Mouse (Mus musculus) forelimb bud, embryonic 11.5 days (tissue): ENCODE measurements around the gene Brd3.
"Not testable (repeated sequence)": the region's sequence is repeated elsewhere in the genome, so short reads cannot be mapped to it uniquely, and the experiment has no call there.

ENCODE experiments used
- DNase-seq: peaks from one replicate; pipeline ENCODE4 v3.0.0-alpha.2; 2012; ENCODE audit warnings: low read depth, low spot score

Gene Brd3

GRCm38 (mm10) chr2:27507562-27507961, at the start of gene Brd3:
Gene Brd3, minus strand, starts transcription at chr2:27507662.
- DNase-seq = no peak

GRCm38 (mm10) chr2:27556921-27557320, 49.5 kb upstream of the Brd3 start:
- DNase-seq = no peak

GRCm38 (mm10) chr2:27554308-27554707, 46.8 kb upstream of the Brd3 start:
- DNase-seq = no peak

- DNase-seq = peak; percentile 82
These were observed 45.3 kb upstream of the Brd3 start for GRCm38 (mm10) chr2:27552620-27553287.

DNA sequence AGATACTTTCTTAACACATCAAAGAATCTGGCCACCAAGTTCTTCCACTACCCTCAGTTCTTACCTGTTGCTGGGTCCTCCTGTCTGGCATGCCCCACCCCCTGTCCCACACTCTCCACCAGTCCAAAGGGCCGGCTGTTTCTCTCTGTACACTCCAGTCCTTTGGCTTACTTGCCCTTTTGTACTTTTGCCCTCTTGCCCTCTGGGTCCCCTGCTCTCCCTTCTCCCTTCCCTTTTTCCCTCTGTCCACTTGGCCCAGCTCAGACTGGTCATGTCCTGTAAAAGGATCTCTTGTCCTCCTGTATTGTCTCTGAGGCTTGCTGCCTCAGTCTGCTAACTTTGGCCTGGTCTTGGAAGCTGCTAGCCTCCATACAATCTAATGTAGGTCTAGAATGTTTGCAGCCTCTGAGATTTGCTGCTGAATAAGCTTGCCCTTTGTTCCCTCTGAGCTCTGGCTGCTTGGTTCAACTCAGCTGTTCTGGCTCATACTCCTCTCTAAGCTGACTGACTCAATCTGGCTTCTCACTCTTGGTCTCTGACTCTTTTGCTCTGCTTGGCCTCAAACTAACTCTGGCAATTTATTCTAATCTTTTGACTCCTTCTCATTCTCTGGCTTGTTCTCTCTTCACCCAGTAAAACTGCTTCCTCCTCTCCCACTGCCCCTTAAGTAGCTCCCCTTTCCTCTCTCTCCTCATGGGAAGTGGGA, 41.4 kb upstream of the Brd3 start:
- DNase-seq = no peak

- no peak for DNase-seq
These were observed 40.5 kb upstream of the Brd3 start for GRCm38 (mm10) chr2:27547986-27548385.

DNA sequence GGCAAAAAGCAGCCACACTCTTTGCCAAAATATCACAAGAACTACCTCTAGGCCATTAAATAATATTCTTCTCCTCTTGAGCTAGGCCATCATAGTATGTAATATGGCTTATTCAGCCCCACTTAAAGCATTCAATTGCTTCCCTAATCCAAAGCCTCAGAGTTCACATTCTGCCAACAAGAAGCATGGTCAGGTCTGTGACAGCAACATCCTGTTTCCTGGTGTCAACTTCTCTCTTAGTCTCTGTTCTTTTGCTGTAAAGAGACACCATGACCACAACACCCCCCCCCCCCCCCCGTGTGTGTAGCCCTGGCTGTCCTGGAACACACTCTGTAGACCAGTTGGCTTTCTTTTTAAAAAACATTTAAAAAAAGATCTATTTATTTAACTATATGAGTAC, 39.9 kb upstream of the Brd3 start:
- no peak for DNase-seq

DNA sequence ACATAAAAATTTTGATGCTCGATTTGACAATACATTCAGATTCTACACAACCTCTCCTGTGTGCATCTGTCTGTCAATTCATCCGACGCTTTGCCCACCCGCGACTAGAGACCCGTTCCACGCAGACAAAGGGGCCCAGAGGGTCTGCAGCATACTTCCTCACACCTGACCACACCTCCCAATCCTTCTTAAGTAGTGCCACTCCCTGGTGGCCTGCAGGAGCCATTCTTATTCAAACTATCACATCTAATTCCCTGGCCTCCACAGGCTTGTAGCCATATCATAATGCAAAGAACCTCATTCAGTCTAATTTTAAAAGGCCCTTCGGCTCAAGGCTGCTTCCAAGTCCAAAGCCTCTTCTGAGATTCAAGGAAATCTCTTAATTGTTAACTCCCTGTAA, 38.6 kb upstream of the Brd3 start:
- not testable (repeated sequence) for DNase-seq

GRCm38 (mm10) chr2:27545517-27545916, 38.1 kb upstream of the Brd3 start:
- DNase-seq = not testable (repeated sequence)

DNA sequence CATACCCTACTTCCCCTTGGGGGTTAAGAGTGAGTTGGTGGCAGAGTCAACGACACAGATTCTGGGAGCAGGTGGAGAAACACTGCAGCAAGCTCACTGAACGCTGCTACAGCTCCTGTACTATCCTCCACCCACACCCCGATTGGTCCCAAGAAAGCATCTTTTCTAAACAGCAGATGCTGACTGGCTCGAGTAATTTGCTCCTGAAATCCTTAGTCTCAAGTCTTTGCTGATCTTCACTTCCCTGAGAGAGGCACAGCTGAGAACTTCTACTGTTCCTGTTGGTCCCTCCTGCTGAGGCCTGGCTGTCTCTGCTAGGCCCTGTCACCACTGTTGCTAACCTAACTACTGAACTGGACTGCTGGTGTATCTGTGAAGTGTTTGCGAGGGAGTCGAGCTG, 37.2 kb upstream of the Brd3 start:
- no peak for DNase-seq

DNA sequence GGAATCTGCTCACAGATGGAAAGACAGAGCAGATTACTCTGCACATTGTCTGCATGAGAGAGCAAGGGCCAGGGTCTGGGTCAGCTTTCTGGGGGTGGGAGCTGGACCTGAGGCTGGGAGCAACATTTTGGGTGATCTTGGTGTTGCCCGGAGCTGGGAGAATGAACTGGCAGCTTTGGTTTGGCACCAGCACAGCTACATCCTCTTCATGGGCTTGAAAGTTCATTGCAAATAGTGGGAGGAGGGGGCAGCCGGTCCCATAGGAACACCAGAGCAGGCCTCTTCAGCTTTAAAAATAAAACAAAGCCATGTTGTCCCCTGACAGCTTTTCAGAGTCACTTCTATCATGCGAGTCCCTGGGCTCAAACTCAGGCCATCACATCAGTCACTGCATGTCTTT, 33.8 kb upstream of the Brd3 start:
- no peak for DNase-seq

DNA sequence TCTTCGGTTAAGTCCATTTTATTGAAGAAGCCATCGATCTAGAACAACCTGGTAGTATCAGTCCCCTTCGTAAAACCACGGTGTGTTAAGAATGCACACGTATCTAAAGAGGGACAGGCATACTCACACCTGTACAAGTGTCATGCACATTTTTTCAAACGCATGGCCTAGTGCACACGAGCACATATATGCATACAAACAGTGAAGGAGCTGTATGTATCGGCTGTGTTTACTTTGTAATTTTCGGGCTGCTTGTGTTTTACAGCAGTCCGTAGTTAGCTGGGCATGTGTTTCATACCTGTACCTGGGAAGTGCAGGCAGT, 33.0 kb upstream of the Brd3 start:
- DNase-seq = no peak

DNA sequence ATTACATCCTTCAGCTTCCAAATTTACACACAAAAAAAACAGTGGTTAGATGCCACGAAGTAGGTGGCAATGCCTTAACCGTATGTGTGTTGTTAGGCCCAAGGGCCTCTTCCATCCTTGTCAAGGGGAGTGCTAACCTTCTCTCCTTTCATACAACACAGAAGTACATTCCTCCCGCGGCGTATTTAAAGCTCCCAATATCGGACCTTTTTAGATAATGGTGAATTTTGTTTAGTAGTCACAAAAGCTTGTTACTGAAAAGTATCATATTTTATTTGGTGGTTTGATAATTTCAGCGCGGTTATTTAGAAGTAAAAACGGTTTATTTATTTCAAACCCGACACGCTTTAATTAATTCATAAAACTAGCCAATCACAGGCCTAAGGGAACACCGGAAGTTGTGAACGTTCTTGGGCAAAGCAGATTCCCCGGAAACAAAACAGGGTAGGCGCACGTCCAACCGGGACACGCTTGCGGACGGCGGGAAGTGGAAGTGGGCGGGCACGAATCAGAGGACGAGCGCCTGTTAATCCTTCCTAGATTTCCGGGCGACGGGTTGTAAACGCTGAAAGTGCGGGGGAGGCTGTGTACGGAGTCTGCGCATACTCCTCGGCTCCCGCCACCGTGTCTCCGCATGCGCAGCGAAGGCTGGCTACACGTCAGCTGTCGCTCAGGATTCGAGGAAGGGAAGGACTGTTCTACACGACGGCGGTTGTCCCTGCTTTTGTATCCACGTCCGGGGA, 32.5 kb upstream of the Brd3 start:
- peak; percentile 98 for DNase-seq

DNA sequence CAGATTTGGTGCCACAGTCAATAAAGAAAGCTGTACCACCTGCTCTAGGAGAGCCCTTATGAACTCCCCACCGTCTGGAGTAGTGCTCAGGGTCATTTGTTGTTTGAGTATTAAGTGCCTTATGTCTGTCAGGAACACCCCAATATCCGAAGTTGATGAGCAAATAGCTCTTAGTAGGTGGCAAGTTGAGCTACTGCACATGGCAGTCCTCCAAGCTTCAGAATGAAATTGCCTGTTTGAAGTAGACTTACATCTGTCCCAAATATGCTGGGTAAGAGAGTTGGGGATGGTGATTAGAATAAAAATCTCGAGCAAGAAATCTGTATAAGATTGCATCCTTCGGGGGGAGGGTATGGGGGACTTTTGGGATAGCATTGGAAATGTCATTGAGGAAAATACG, 31.9 kb upstream of the Brd3 start:
- DNase-seq = peak; percentile 38

GRCm38 (mm10) chr2:27538455-27539330, 31.2 kb upstream of the Brd3 start:
- DNase-seq = not testable (repeated sequence)

DNA sequence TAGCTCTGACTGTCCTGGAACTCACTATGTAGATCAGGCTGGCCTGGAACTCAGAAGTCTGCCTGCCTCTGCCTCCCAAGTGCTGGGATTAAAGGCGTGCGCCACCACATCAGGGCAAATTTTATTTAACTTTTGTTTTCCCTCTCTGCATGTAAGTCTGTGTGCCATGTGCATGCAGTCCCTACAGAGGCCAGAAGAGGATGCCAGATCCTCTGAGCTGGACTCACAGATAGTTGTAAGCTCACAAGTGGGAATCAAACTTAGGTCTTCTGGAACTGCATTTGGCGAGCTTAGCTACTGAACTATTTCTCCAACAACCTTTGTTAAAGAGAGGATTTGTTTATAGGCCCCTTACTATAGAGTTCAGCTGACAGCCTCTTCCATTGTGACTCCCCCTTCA, 10.8 kb upstream of the Brd3 start:
- no peak for DNase-seq

DNA sequence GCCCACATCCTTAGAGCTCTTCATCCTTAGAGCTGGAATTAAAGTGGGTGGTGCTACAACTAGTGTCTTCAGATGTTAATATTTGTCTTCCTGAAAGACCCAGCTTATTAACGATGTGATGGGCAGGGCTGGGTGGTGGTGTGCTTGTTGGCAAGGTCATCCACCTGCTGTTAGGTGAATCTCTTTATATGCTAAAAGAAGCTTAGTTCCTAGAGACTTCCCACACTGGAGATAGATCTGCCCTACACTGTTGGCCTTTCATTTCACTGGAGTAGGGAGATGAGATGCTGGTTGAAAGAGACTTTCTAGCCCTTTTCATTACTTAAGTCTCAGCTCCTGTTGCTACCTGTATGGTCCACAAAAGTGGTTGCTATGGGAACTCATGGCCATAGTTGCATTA, 8.8 kb upstream of the Brd3 start:
- DNase-seq = no peak

DNA sequence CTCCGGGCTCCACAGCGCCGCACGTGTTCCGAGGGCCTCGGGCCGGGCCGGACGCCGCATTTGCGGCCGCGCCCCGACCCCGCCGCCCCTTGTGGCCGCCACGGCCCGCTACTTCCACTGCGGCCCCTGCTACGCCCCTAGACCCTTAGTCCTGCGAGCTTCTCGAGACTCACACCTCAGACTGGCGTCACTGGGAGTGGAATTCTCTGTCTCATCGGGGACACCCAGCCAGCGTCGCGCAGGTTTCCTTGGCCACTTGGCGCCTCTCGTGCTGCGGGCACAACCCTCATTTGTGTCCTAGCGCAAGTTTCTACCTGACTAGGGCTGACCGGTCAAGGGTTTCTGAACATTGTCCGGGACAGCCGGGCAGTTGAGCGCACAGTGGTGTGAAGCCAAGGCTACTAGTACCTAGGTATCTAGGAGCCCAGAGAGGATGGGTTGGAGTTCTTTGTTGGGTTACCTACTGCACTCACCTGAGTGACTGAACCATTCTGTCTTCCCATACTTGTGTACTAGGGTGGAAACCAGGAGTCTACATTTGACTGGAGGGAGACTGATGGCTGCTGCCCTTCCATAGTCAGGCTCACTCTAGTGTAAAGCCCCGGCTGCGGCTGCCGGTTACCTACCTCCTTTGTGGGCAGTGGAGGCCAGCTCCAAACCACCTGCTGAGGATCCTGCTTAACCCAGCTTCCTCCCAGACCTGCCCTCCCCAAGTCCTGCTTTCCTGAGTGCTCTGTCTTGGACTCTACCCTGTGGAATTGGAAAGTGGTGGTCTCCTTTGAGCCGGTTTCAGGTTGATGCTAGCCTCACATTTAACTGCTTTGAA, 8.1 kb upstream of the Brd3 start:
- no peak for DNase-seq

DNA sequence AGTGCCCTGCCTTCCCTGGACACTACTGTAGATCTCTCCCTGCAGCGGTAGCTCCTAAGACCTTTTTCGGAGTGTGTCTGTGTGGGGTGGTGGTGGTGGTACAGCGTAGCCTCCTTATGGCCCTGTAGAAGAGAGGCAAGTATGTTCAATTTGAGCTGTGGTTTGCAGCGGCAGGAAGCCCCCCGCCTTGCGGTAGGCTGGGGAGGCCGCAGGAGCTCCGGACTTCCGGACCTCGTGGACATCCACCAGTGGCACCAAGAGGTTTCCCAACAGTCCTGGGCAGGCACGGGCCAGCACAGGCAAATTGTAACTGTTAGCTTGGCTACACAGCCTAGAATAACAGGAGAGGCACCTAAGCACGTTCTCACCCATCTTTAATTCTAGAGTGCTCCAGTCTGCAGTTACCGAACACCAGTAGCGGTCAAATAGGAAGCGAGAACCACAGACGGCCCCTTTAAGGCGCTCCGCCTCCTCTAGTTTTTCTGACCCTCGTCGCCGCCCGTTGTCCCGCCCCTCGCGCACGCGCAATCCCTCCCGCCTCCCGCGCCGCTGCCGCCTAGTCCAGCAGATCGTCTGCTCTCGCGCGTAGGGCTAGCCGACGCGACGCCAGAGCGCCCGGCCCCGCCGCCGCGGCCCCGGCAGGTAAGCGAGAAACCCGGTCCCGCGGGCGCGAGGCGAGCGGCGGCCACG, 7.3 kb upstream of the Brd3 start, which contains the start of gene Wdr5:
Gene Wdr5, plus strand, starts transcription at position 519 of the 690 bp plus-strand sequence.
- DNase-seq = peak; percentile 94

DNA sequence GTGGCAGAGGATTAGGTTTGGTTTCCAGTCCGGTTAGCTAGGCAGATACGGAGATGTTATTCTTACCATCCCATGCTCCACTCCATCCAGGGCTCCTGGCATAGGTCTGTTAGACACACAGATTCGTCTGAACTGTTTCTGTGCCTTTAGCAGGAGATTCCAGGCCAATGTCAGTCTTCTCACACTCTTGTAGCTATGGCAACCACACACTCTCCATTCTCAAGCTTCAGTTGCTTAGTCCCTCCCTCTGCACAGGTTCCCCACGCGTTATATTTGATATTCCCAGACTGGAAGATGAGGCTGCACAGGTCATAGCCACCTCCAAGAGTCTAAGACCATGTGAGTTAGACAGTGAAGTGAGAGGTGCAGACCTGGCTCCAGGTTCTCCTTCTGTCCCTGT, 6.4 kb upstream of the Brd3 start:
- DNase-seq = no peak
